Mouse (Mus musculus) brain, embryonic 14.5 days (tissue): ENCODE measurements around the gene Lrrc75a. TPM values are rescaled to one million over a fixed set of nuclear protein-coding genes. Genes with fewer than 3 reads are reported as not detected.
"Not testable (repeated sequence)": the region's sequence is repeated elsewhere in the genome, so short reads cannot be mapped to it uniquely, and the experiment has no call there.

Source experiments
- DNase-seq: peaks from one replicate; pipeline ENCODE4 v3.0.0-alpha.2; 2011; ENCODE audit warnings: low read depth
- CTCF ChIP-seq: fragments of 200-500 bp; IDR thresholded peaks from 2 replicates; pipeline ENCODE4 v1.5.1; 2012; ENCODE audit warnings: inconsistent platforms, mild to moderate bottlenecking, moderate library complexity, borderline replicate concordance; ENCODE audit not compliant: insufficient read depth, insufficient read length; ENCODE audit errors: extremely low read depth
- POLR2A ChIP-seq: fragments of 200-500 bp; IDR thresholded peaks from 2 replicates; pipeline ENCODE4 v1.6.1; 2012; ENCODE audit warnings: mild to moderate bottlenecking, inconsistent platforms, borderline replicate concordance; ENCODE audit not compliant: poor library complexity, insufficient read depth, insufficient read length, severe bottlenecking; ENCODE audit errors: extremely low read depth
- polyA plus RNA-seq: library from polyadenylated mRNA; depleted of rRNA; stranded (reverse); fragments of >200 nt; gene quantifications from 2 replicates; pipeline ENCODE4 v1.2.3, GENCODE M21; 2012

Lrrc75a gene
- polyA plus RNA-seq, 1 experiment: 23.4 TPM

GRCm38 (mm10) chr11:62660885-62661284 lies 12.6 kb upstream of the Lrrc75a start:
- no peak for DNase-seq
- TF ChIP-seq CTCF (no peak), POLR2A (no peak)

GRCm38 (mm10) chr11:62652080-62652479 lies 3.8 kb upstream of the Lrrc75a start:
- DNase-seq: no peak
- TF ChIP-seq CTCF: no peak
- TF ChIP-seq POLR2A: no peak

- TF ChIP-seq CTCF (no peak), POLR2A (no peak)
- DNase-seq: no peak
These were observed 3.2 kb upstream of the Lrrc75a start for GRCm38 (mm10) chr11:62651563-62651962.

- DNase-seq: not testable (repeated sequence)
These were observed 1.5 kb upstream of the Lrrc75a start for GRCm38 (mm10) chr11:62649803-62650202.

- peak; percentile 94 for DNase-seq
- TF ChIP-seq CTCF (peak; percentile 85), POLR2A (no peak)
These were observed 468 bp upstream of the Lrrc75a start, which contains the start of gene Mmgt2 for GRCm38 (mm10) chr11:62648591-62649391. Gene Mmgt2 (plus strand): TSS chr11:62648664.

- no peak for TF ChIP-seq POLR2A
- no peak for TF ChIP-seq CTCF
- DNase-seq: no peak
These were observed 1.3 kb downstream of the Lrrc75a start for GRCm38 (mm10) chr11:62646958-62647515.

- no peak for DNase-seq
- TF ChIP-seq CTCF: no peak
- no peak for TF ChIP-seq POLR2A
These were observed 1.9 kb downstream of the Lrrc75a start for GRCm38 (mm10) chr11:62646495-62646843.

- TF ChIP-seq CTCF (no peak), POLR2A (no peak)
- DNase-seq: peak; percentile 68
These were observed 2.4 kb downstream of the Lrrc75a start for GRCm38 (mm10) chr11:62645732-62646494.

GRCm38 (mm10) chr11:62645337-62645675 lies 3.0 kb downstream of the Lrrc75a start:
- no peak for DNase-seq
- TF ChIP-seq CTCF (no peak), POLR2A (no peak)

GRCm38 (mm10) chr11:62644602-62645336 lies 3.6 kb downstream of the Lrrc75a start:
- TF ChIP-seq CTCF: no peak
- TF ChIP-seq POLR2A: no peak
- DNase-seq: no peak

GRCm38 (mm10) chr11:62643681-62644363 lies 4.5 kb downstream of the Lrrc75a start:
- DNase-seq: no peak
- TF ChIP-seq POLR2A: no peak
- TF ChIP-seq CTCF: no peak
